Mouse (Mus musculus): Measurements from ENCODE around the gene Olfr688. TPM values are rescaled to one million over a fixed set of nuclear protein-coding genes. Genes with fewer than 3 reads are reported as not detected.

Olfr688 gene
- not detected for polyA plus RNA-seq (2017; shearing (Covaris generic))

GRCm38 (mm10) chr7:105287795-105288194 is at the start of gene Olfr688:
Gene Olfr688, plus strand, starts transcription at chr7:105288095.

GRCm38 (mm10) chr7:105310865-105311264 is 23.0 kb downstream of the Olfr688 start, which contains the start of gene Olfr689:
Gene Olfr689, plus strand, starts transcription at chr7:105311165.

GRCm38 (mm10) chr7:105334004-105334403 is 46.1 kb downstream of the Olfr688 start, which contains the start of gene Olfr690:
Gene Olfr690, minus strand, starts transcription at chr7:105334104.

Other genes starting within 250 kb of the Olfr688 start
- gene Olfr677, start 236.7 kb upstream of the Olfr688 start, polyA plus RNA-seq (2017; shearing (Covaris generic)), result not detected
- not detected for gene Olfr678, start 223.6 kb upstream of the Olfr688 start, polyA plus RNA-seq (2017; shearing (Covaris generic))
- not detected for gene Olfr679, start 206.9 kb upstream of the Olfr688 start, polyA plus RNA-seq (2017; shearing (Covaris generic))
- gene Olfr680-ps1, start 195.3 kb upstream of the Olfr688 start, polyA plus RNA-seq (2017; shearing (Covaris generic)), result not detected
- gene Olfr681, start 171.3 kb upstream of the Olfr688 start, polyA plus RNA-seq (2017; shearing (Covaris generic)), result not detected
- gene Olfr683, start 141.1 kb upstream of the Olfr688 start, polyA plus RNA-seq (2017; shearing (Covaris generic)), result not detected
- not detected for gene Olfr684, start 124.4 kb upstream of the Olfr688 start, polyA plus RNA-seq (2017; shearing (Covaris generic))
- not detected for gene Olfr685, start 102.1 kb upstream of the Olfr688 start, polyA plus RNA-seq (2017; shearing (Covaris generic))
- gene Olfr686, start 80.6 kb upstream of the Olfr688 start, polyA plus RNA-seq (2017; shearing (Covaris generic)), result not detected
- gene Olfr689, start 23.1 kb downstream of the Olfr688 start, polyA plus RNA-seq (2017; shearing (Covaris generic)), result 0.09 TPM
- gene Olfr690, start 46.0 kb downstream of the Olfr688 start, polyA plus RNA-seq (2017; shearing (Covaris generic)), result not detected
- not detected for gene Olfr691, start 54.2 kb downstream of the Olfr688 start, polyA plus RNA-seq (2017; shearing (Covaris generic))
- gene Olfr692, start 80.1 kb downstream of the Olfr688 start, polyA plus RNA-seq (2017; shearing (Covaris generic)), result not detected
- gene Gm5901, start 86.9 kb downstream of the Olfr688 start, polyA plus RNA-seq (2017; shearing (Covaris generic)), result not detected
- 26.9 TPM for gene Fam160a2, start 112.0 kb downstream of the Olfr688 start, polyA plus RNA-seq (2017; shearing (Covaris generic))
- gene Cnga4, start 116.5 kb downstream of the Olfr688 start, polyA plus RNA-seq (2017; shearing (Covaris generic)), result not detected
- gene Cckbr, start 137.6 kb downstream of the Olfr688 start, polyA plus RNA-seq (2017; shearing (Covaris generic)), result not detected
- gene Cavin3, start 194.2 kb downstream of the Olfr688 start, polyA plus RNA-seq (2017; shearing (Covaris generic)), result not detected